Mouse (Mus musculus) olfactory bulb, adult 2 months (tissue): Measurements from ENCODE around the gene Card19. TPM values are rescaled to one million over a fixed set of nuclear protein-coding genes. Genes with fewer than 3 reads are reported as not detected.

Experiments
- H3K27ac ChIP-seq: fragments of 200-500 bp; 2 replicates; pipeline ENCODE4 v1.5.1; 2012; ENCODE audit warnings: low read depth, low read length; ENCODE audit not compliant: insufficient read depth
- H3K4me1 ChIP-seq: fragments of 200-500 bp; 2 replicates; pipeline ENCODE4 v1.6.1; 2012; ENCODE audit warnings: low read length; ENCODE audit not compliant: control insufficient read depth, insufficient read depth
- H3K4me3 ChIP-seq: fragments of 200-500 bp; 2 replicates; pipeline ENCODE4 v1.5.1; 2012; ENCODE audit warnings: mild to moderate bottlenecking, low read depth, low read length, moderate library complexity; ENCODE audit not compliant: insufficient read depth
- CTCF ChIP-seq: fragments of 200-500 bp; IDR thresholded peaks from 2 replicates; pipeline ENCODE4 v1.5.1; 2012; ENCODE audit warnings: low read depth, mild to moderate bottlenecking, low read length, moderate library complexity; ENCODE audit not compliant: insufficient read depth
- POLR2A ChIP-seq: fragments of 200-500 bp; IDR thresholded peaks from 2 replicates; pipeline ENCODE4 v1.6.1; 2012; ENCODE audit warnings: mild to moderate bottlenecking, low read depth, low read length, moderate library complexity; ENCODE audit not compliant: insufficient read depth
- WGBS: fragments of 180-500 bp; shearing (Covaris S2); methylation state at CpG from one replicate; pipeline ENCODE4 v1.1.7; 2018; 5-methylcytosine and 5-hydroxymethylcytosine counted together
- polyA plus RNA-seq: library from polyadenylated mRNA; stranded (reverse); fragments of >200 nt; gene quantifications from 2 replicates; pipeline ENCODE4 v1.2.4, GENCODE M21; 2012; ENCODE audit warnings: low replicate concordance; ENCODE audit not compliant: missing spikeins, insufficient read depth, insufficient read length

The Card19 gene
- polyA plus RNA-seq, 1 experiment = not detected

DNA sequence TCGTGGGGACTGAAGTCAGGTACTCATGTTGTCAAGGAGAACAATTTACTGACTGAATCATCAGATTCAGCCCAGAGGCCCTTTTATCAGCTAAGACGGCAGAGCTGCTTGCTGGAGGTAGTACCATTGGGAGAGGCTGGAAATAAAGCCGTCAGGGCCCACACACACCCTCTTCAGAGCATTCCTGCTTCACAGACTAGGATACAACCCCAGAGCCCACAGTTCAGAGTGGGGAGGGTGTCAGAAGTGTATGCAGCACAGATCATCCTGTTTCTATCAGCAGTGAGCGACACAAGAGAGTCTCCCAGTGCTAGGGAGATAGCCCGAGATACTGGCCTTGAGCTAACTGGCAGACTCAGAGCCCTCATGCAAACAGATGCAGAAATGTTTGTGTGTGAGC is 32.7 kb downstream of the Card19 start:
- H3K27ac ChIP-seq = 0 out of 2 replicates have a peak overlapping the region, but pooled peaks have one; percentile 14
- peaks cover 37% of the 10 kb centered on the region for H3K4me1 ChIP-seq
- TF ChIP-seq CTCF = no peak
- no peak for TF ChIP-seq POLR2A
- WGBS = 48% methylated on average over 5 of the region's 5 CpGs
- no peak overlapping the region for H3K4me3 ChIP-seq

DNA sequence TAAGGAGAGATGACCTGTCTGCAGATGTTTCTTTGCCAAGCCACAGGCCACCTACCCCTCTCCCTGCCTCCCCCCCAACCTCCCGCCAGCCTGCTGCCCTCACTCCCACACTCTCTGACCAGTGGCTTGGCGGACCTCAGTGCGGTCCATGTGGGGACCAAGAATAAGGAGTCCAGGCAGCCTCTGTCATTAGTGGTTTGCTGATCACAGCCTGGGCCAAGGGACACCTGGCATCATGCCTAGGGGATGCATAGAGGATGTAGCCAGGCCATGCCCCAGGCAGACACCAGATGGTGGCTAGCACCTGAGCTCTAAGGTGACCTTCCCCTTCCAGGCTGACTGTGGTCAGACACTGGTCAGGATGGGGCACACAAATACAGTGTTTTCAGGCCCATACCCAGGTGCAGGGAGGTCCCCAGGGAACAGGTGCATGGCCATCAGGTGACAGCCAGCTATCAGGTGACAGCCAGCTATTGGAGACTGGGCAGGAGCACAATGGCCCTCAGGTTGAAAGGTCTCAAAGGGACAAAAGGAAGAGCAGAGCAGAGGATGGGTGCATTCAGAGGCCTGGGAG is 34.3 kb downstream of the Card19 start:
- H3K4me1 ChIP-seq = peaks cover 25% of the 10 kb centered on the region
- TF ChIP-seq CTCF = no peak
- TF ChIP-seq POLR2A = no peak
- no peak overlapping the region for H3K27ac ChIP-seq
- 86% methylated on average over 3 of the region's 3 CpGs for whole genome bisulfite sequencing
- no peak overlapping the region for H3K4me3 ChIP-seq

DNA sequence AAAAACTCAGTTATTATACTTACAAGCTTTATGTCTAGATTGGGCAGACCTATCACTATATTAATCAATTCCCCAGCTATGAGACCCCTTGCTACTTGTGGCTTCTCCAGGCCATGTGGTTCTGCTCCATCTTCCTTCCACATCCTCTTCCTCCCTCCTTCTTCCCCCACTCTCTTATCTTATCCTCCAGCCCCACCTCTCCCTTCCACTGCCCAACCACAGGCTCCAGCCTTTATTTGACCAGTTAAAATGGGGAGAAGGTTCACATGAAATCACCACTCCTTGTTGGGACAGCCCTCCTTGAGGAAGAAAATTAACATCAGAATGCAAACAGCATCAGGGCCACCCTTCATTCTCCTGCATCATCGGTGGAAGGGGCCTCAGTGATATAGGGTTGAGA is 35.1 kb downstream of the Card19 start:
- Histone ChIP-seq H3K27ac (no peak overlapping the region), H3K4me3 (no peak overlapping the region), H3K4me1 (peaks cover 25% of the 10 kb centered on the region)
- TF ChIP-seq CTCF = no peak
- TF ChIP-seq POLR2A = no peak
- WGBS = 80% methylated on average over 1 of the region's 1 CpGs

DNA sequence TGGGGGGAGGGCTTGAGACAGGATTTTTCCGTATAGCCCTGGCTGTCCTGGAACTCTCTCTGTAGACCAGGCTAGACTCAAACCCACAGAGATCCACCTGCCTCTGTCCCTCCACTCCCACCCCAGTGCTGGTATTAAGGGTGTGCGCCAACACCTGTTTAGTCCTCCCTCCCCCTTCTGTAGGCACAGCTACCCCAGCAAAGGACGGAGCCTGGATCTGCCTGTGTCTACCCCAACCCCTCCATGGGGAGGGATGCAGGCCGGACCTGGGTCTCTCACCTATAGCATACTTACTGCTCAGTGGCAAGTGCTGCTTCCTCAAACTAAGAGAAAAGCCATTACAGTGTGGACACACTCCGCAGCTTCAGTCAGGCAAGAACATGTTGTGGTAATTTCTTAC is 35.6 kb downstream of the Card19 start:
- H3K27ac ChIP-seq = no peak overlapping the region
- peaks cover 29% of the 10 kb centered on the region for H3K4me1 ChIP-seq
- no peak overlapping the region for H3K4me3 ChIP-seq
- TF ChIP-seq POLR2A = no peak
- no peak for TF ChIP-seq CTCF
- WGBS = 92% methylated on average over 5 of the region's 5 CpGs

DNA sequence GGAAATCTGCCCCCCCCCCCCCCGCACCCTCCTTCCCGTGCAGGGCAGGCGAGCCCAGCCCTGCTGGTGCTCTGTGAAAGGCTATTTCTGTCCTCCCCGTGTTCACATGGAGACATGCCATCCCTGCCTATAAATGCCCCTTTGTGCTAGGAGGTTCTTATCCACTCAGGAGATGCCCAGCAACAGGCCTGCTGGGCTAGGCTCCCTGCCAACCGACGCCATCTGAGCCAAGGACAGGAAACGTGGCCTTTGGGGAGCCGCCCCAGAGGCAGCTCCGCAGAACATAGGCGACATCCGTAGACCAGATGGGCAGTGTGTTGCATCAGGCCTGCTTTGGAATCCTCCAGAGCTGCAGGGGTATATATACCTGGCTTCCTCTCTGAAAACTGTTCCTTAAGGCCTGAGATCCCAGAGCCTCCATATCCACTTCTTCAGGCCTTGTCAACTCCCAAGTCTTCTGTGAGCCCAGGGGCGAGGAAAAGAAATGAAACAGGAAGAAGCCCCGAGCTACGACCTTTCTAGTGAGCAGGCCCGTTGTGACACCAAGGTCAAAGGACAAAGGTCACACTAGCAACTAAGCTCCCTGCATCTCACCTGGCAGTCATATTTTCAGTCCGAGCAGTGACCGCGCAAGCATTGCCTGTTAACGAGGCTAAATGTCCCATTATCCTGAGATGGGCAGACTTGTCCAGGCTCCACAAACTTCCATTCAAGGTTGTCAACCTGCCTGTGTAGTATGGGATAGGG is 36.8 kb downstream of the Card19 start:
- H3K4me3 ChIP-seq = no peak overlapping the region
- H3K27ac ChIP-seq = no peak overlapping the region
- peaks cover 29% of the 10 kb centered on the region for H3K4me1 ChIP-seq
- TF ChIP-seq POLR2A = no peak
- no peak for TF ChIP-seq CTCF
- 66% methylated on average over 19 of the region's 19 CpGs for WGBS

DNA sequence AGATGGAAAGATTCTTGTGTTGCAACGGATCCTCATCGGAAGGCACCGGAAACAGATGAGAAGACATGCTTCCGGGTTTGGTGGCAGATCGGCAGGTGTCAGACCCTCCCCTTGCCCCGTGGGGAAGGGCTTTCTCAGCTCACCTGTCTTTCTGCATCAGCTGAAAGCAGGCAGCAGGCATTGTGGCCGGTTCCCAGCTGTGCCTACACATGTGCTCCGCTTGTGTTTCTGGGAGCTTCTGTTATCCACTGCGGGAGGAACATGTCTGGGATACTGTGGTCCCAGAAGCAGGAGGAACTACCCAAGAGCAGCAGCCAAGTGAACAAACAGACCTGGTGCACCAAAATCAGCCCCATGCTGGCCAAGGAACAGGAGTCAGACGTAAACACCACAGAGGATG is 40.3 kb downstream of the Card19 start:
- H3K4me1 ChIP-seq = peaks cover 14% of the 10 kb centered on the region
- no peak overlapping the region for H3K27ac ChIP-seq
- no peak for TF ChIP-seq CTCF
- no peak for TF ChIP-seq POLR2A
- WGBS = 82% methylated on average over 10 of the region's 10 CpGs
- no peak overlapping the region for H3K4me3 ChIP-seq

DNA sequence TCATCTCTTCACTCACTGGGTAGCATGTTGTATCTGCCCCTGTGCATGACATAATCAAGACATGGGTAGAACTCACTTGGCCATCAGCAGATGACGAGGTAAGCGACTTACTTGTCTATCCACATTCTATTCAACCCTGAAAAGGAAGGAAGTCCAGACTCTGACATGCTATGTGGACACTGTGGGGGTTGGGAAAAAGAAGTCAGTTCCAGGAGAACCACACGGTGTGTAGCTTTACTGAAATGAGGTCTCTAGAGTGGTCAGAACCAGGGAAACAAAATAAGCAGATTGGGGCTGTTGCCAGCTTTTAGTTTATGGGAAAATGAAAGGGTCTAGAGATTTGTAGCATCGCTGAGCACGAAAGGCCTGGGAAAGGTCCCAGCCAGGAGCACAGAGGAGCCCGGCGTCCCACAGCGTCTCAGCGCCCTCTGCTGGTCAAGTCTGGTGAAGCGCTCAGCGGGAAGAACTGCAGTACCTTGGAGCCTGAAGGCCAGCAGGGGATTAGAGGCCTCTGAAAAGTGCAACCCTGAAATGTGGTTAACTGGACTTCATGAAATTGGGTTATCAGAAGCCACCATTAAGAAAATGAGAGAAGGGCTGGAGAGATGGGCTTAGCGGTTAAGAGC is 42.8 kb downstream of the Card19 start:
- TF ChIP-seq POLR2A = no peak
- TF ChIP-seq CTCF = peak; percentile 90
- Histone ChIP-seq H3K4me3 (no peak overlapping the region), H3K27ac (no peak overlapping the region), H3K4me1 (peaks cover 4% of the 10 kb centered on the region; the same call in 1 of the 2 replicates)
- WGBS = 13% methylated on average over 12 of the region's 12 CpGs

DNA sequence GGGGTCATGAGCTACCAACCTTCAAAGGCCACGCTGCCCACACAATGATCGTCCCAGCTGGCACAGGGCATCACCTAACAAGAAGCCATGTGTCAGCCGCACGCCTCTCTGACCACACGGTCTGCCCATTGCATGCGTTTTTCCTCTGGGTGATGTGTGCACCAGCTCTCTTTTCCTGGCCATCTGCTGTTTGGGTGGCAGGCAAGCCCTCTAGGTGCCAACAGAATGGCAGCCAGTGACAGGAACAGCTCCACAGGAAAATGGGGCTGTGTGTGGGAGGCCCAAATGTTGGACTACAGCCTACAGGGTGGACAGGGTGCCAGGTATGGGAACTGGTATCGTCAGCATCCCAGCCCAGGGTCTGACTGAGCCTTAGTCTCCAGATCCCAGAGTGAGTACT is 43.5 kb downstream of the Card19 start:
- Histone ChIP-seq H3K4me3 (no peak overlapping the region), H3K27ac (no peak overlapping the region), H3K4me1 (peaks cover 4% of the 10 kb centered on the region; the same call in 1 of the 2 replicates)
- TF ChIP-seq CTCF (no peak), POLR2A (no peak)
- WGBS = 66% methylated on average over 7 of the region's 7 CpGs

DNA sequence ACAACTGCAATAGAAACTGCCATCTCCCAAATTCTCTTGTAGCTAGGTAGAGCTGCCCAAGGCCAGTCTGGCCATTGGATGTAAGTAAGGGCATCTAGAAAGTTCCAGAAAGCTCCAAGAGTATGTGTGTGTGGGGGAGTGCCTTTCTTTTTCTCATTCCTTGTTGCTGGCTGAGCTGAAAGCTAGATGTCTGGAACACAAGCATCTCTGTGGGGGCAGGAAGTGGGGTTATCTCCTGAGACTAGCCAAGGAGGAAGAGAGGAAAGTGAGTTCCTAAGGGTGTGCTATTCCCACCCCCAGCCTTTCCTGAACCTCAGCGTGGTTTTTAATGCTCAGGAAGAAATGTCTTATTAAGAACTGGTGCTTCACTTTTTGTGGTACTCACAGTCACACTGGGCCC is 44.1 kb downstream of the Card19 start:
- TF ChIP-seq POLR2A = no peak
- no peak for TF ChIP-seq CTCF
- peaks cover 4% of the 10 kb centered on the region; the same call in 1 of the 2 replicates for H3K4me1 ChIP-seq
- WGBS = 52% methylated on average over 1 of the region's 1 CpGs
- H3K4me3 ChIP-seq = no peak overlapping the region
- H3K27ac ChIP-seq = no peak overlapping the region
